Mouse (Mus musculus): ENCODE measurements around the gene Gchfr.

DNA sequence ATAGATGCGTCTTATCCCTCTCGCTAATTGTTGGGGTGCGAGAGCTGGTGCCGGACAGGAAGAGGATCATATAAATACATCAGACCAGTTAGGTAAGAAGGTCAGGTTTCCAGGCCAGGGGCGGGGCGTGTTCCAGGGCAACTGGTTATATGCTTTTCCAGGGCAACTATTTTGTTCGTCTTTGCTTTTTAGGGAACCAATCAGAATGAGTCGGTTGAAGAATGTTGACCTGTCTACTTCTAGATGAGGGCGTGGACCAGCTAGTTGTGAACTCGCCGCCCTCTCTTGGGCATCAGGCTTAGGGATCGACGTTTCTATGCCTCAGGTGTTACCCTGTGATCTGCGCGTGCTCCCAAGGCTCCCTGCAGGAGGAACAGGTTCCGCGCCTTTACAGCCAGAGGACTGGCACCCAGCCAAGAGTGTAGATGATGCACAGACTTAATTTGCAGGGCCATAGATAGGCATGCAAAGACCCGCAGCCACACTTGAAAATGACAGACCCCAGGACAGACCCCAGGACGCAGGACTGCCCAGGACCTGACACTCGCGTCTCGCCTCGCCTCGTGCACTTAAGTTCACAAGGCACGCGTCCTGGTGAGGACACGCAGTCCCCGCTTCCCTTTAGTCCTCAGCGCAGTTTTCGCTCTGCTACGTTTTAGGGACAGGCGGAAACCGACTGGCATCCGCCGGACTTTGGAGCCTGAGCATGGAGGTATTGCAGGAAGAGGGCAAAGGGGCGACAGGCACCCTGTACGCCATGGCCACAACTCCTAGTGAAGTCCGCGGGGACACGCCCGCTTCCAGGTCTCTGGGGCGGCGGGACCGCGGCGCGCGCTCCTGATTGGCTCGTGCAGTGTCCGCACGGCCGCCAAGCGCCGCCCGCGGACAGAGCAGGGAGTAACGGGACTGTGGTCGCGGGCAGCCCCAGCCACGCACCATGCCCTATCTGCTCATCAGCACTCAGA is at the start of gene Gchfr:
- TF ChIP-seq POLR2A (IDR thresholded peaks at IDR 0.05; ENCODE audit: borderline replicate concordance, extremely low read depth, low read depth, low read length) (no peak), CTCF (IDR thresholded peaks at IDR 0.05; ENCODE audit: insufficient read depth, low read length) (no peak)
